Mouse (Mus musculus): ENCODE results near the gene Ccrl2.

Gene Ccrl2

GRCm38 (mm10) chr9:111056798-111057543 is at the start of gene Ccrl2:
Gene Ccrl2 (minus strand): TSS chr9:111057519.
- peak in 1 of 2 experiments; percentile 80 for DNase-seq (ENCODE audit: low read depth in 1 of 2, low spot score in 2 of 2)

GRCm38 (mm10) chr9:111103893-111104292 is 46.6 kb upstream of the Ccrl2 start:
- DNase-seq (ENCODE audit: low read depth in 1 of 2, low spot score in 2 of 2), result no peak

GRCm38 (mm10) chr9:111103293-111103692 is 46.0 kb upstream of the Ccrl2 start:
- no peak for DNase-seq (ENCODE audit: low read depth in 1 of 2, low spot score in 2 of 2)

- no peak for DNase-seq (ENCODE audit: low read depth in 1 of 2, low spot score in 2 of 2)
Observed at GRCm38 (mm10) chr9:111100406-111100805, 43.1 kb upstream of the Ccrl2 start.

- DNase-seq (ENCODE audit: low read depth in 1 of 2, low spot score in 2 of 2), result no peak
Observed at GRCm38 (mm10) chr9:111097543-111097942, 40.2 kb upstream of the Ccrl2 start.

GRCm38 (mm10) chr9:111096419-111097326 is 39.4 kb upstream of the Ccrl2 start:
- peak in 1 of 2 experiments; percentile 18 for DNase-seq (ENCODE audit: low read depth in 1 of 2, low spot score in 2 of 2)

- DNase-seq (ENCODE audit: low read depth in 1 of 2, low spot score in 2 of 2), result no peak
Observed at GRCm38 (mm10) chr9:111095710-111096109, 38.4 kb upstream of the Ccrl2 start.

- DNase-seq (ENCODE audit: low read depth in 1 of 2, low spot score in 2 of 2), result no peak
Observed at GRCm38 (mm10) chr9:111094626-111095025, 37.3 kb upstream of the Ccrl2 start.

- DNase-seq (ENCODE audit: low read depth in 1 of 2, low spot score in 2 of 2), result peak in 1 of 2 experiments; percentile 15
Observed at GRCm38 (mm10) chr9:111093094-111093493, 35.8 kb upstream of the Ccrl2 start.

- DNase-seq (ENCODE audit: low read depth in 1 of 2, low spot score in 2 of 2), result no peak
Observed at GRCm38 (mm10) chr9:111092657-111093056, 35.3 kb upstream of the Ccrl2 start.

- DNase-seq (ENCODE audit: low read depth in 1 of 2, low spot score in 2 of 2), result no peak
Observed at GRCm38 (mm10) chr9:111088886-111089285, 31.6 kb upstream of the Ccrl2 start.

GRCm38 (mm10) chr9:111087960-111088359 is 30.6 kb upstream of the Ccrl2 start:
- DNase-seq (ENCODE audit: low read depth in 1 of 2, low spot score in 2 of 2), result no peak

- no peak for DNase-seq (ENCODE audit: low read depth in 1 of 2, low spot score in 2 of 2)
Observed at GRCm38 (mm10) chr9:111086995-111087606, 29.8 kb upstream of the Ccrl2 start.

GRCm38 (mm10) chr9:111086137-111086536 is 28.8 kb upstream of the Ccrl2 start:
- no peak for DNase-seq (ENCODE audit: low read depth in 1 of 2, low spot score in 2 of 2)

GRCm38 (mm10) chr9:111085329-111085728 is 28.0 kb upstream of the Ccrl2 start:
- DNase-seq (ENCODE audit: low read depth in 1 of 2, low spot score in 2 of 2), result no peak

- DNase-seq (ENCODE audit: low read depth in 1 of 2, low spot score in 2 of 2), result no peak
Observed at GRCm38 (mm10) chr9:111081765-111082164, 24.4 kb upstream of the Ccrl2 start.

GRCm38 (mm10) chr9:111080801-111081200 is 23.5 kb upstream of the Ccrl2 start:
- no peak for DNase-seq (ENCODE audit: low read depth in 1 of 2, low spot score in 2 of 2)

- no peak for DNase-seq (ENCODE audit: low read depth in 1 of 2, low spot score in 2 of 2)
Observed at GRCm38 (mm10) chr9:111077745-111078144, 20.4 kb upstream of the Ccrl2 start.

- DNase-seq (ENCODE audit: low read depth in 1 of 2, low spot score in 2 of 2), result no peak
Observed at GRCm38 (mm10) chr9:111072971-111073370, 15.7 kb upstream of the Ccrl2 start.

GRCm38 (mm10) chr9:111072175-111072574 is 14.9 kb upstream of the Ccrl2 start:
- no peak for DNase-seq (ENCODE audit: low read depth in 1 of 2, low spot score in 2 of 2)

GRCm38 (mm10) chr9:111070546-111070961 is 13.2 kb upstream of the Ccrl2 start:
- DNase-seq (ENCODE audit: low read depth in 1 of 2, low spot score in 2 of 2), result peak in 1 of 2 experiments; percentile 68

- DNase-seq (ENCODE audit: low read depth in 1 of 2, low spot score in 2 of 2), result no peak
Observed at GRCm38 (mm10) chr9:111067052-111067451, 9.7 kb upstream of the Ccrl2 start.

Measured in monocyte, adult 2 months (primary cell).